Mouse (Mus musculus) CH12.LX (cell line): ENCODE results near the gene Hdac5. TPM values are rescaled to one million over a fixed set of nuclear protein-coding genes. Genes with fewer than 3 reads are reported as not detected.

ENCODE experiments used
- DNase-seq: peaks from one replicate; pipeline ENCODE4 v3.0.0-alpha.2; 2013; ENCODE audit errors: extremely low read depth
- H3K27ac ChIP-seq: 2 replicates; pipeline ENCODE4 v1.5.1; 2012; ENCODE audit warnings: low read depth, mild to moderate bottlenecking, control low read depth, moderate library complexity; ENCODE audit not compliant: insufficient read depth
- H3K27me3 ChIP-seq: replicated peaks from 2 replicates; pipeline ENCODE3; 2012; ENCODE audit warnings: inconsistent platforms
- H3K36me3 ChIP-seq, 2 experiments: replicated peaks in 1 of 2; 2 replicates each; pipeline versions ENCODE3 to v1.6.1; 2012; ENCODE audit warnings: inconsistent platforms in 1 of 2, low read length in 1 of 2, mild to moderate bottlenecking in 1 of 2, mixed read lengths in 1 of 2, moderate library complexity in 1 of 2; ENCODE audit not compliant: control insufficient read depth in 1 of 2, insufficient read depth in 1 of 2
- H3K4me1 ChIP-seq, 2 experiments: 2 replicates each; pipeline ENCODE4 v1.6.1; 2012; ENCODE audit warnings: inconsistent platforms in 1 of 2, moderate library complexity in 1 of 2; ENCODE audit not compliant: insufficient read depth in 2 of 2, control insufficient read depth in 1 of 2
- H3K4me2 ChIP-seq: 2 replicates; pipeline ENCODE4 v1.6.1; 2012; ENCODE audit warnings: low read depth, mild to moderate bottlenecking, control low read depth; ENCODE audit not compliant: poor library complexity, insufficient read depth, severe bottlenecking
- H3K4me3 ChIP-seq, 3 experiments: fragments of 150-350 bp in 1 of 3; sonication (generic) in 1 of 3; replicated peaks in 1 of 3; 2 replicates each; pipeline versions ENCODE3 to v1.5.1; 2011 to 2012; ENCODE audit warnings: low read depth in 2 of 3, low read length in 2 of 3, mild to moderate bottlenecking in 2 of 3, moderate library complexity in 2 of 3, control low read depth in 1 of 3, improper control_type of control experiment in 1 of 3, inconsistent platforms in 1 of 3, mixed read lengths in 1 of 3; ENCODE audit not compliant: poor library complexity in 1 of 3
- H3K79me2 ChIP-seq: replicated peaks from 2 replicates; pipeline ENCODE4 v1.6.1; 2012; ENCODE audit warnings: mild to moderate bottlenecking, moderate library complexity; ENCODE audit not compliant: control insufficient read depth, poor library complexity, insufficient read depth, severe bottlenecking; ENCODE audit errors: extremely low read depth
- H3K9ac ChIP-seq: 2 replicates; pipeline ENCODE4 v1.6.1; 2012; ENCODE audit warnings: low read depth, mild to moderate bottlenecking, control low read depth, moderate library complexity; ENCODE audit not compliant: insufficient read depth
- H3K9me3 ChIP-seq: replicated peaks from 2 replicates; pipeline ENCODE3; 2012; ENCODE audit warnings: low read length, inconsistent platforms, mixed read lengths
- BHLHE40 ChIP-seq: IDR thresholded peaks from 2 replicates; pipeline ENCODE4 v1.6.1; 2011; ENCODE audit warnings: mild to moderate bottlenecking, low read depth, low read length, improper control_type of control experiment
- CHD2 ChIP-seq: IDR thresholded peaks from 2 replicates; pipeline ENCODE4 v1.6.1; 2011; ENCODE audit warnings: low read length, improper control_type of control experiment
- CTCF ChIP-seq, 2 experiments: IDR thresholded peaks in 1 of 2; conservative IDR thresholded peaks in 1 of 2; 2 replicates each; pipeline ENCODE4 v1.5.1; 2011 to 2012; ENCODE audit warnings: low read depth in 2 of 2, low read length in 2 of 2, improper control_type of control experiment in 1 of 2, inconsistent platforms in 1 of 2, mild to moderate bottlenecking in 1 of 2, moderate library complexity in 1 of 2
- ETS1 ChIP-seq: conservative IDR thresholded peaks from 2 replicates; pipeline ENCODE4 v1.6.1; 2012; ENCODE audit warnings: low read depth, mild to moderate bottlenecking, inconsistent platforms, low read length, improper control_type of control experiment, moderate library complexity
- GABPA ChIP-seq: IDR thresholded peaks from 2 replicates; pipeline ENCODE4 v1.6.1; 2012; ENCODE audit warnings: low read depth, low read length, improper control_type of control experiment, inconsistent platforms; ENCODE audit not compliant: insufficient replicate concordance
- IRF4 ChIP-seq: IDR thresholded peaks from 2 replicates; pipeline ENCODE4 v1.6.1; 2014; ENCODE audit warnings: low read depth, mild to moderate bottlenecking, inconsistent platforms, low read length, improper control_type of control experiment
- JUN ChIP-seq: IDR thresholded peaks from 2 replicates; pipeline ENCODE4 v1.6.1; 2011; ENCODE audit warnings: low read depth, mild to moderate bottlenecking, low read length, improper control_type of control experiment, moderate library complexity; ENCODE audit not compliant: insufficient read depth
- KAT2A ChIP-seq: IDR thresholded peaks from 2 replicates; pipeline ENCODE4 v1.6.1; 2012; ENCODE audit warnings: low read length, improper control_type of control experiment, inconsistent platforms; ENCODE audit not compliant: insufficient replicate concordance
- MAFK ChIP-seq: IDR thresholded peaks from 2 replicates; pipeline ENCODE4 v1.6.1; 2011; ENCODE audit warnings: low read length, improper control_type of control experiment; ENCODE audit not compliant: insufficient replicate concordance
- MAX ChIP-seq: IDR thresholded peaks from 2 replicates; pipeline ENCODE4 v1.6.1; 2011; ENCODE audit warnings: low read length, improper control_type of control experiment
- MAZ ChIP-seq: IDR thresholded peaks from 2 replicates; pipeline ENCODE4 v1.6.1; 2012; ENCODE audit warnings: low read depth, mild to moderate bottlenecking, inconsistent platforms, low read length, improper control_type of control experiment, moderate library complexity
- MXI1 ChIP-seq: IDR thresholded peaks from 2 replicates; pipeline ENCODE4 v1.6.1; 2011; ENCODE audit warnings: mild to moderate bottlenecking, low read depth, low read length, improper control_type of control experiment
- MYC ChIP-seq: IDR thresholded peaks from 2 replicates; pipeline ENCODE4 v1.6.1; 2011; ENCODE audit warnings: low read depth, mild to moderate bottlenecking, improper control_type of control experiment, low read length
- NELFE ChIP-seq: IDR thresholded peaks from 2 replicates; pipeline ENCODE4 v1.6.1; 2011; ENCODE audit warnings: low read depth, low read length, improper control_type of control experiment
- NRF1 ChIP-seq: IDR thresholded peaks from 2 replicates; pipeline ENCODE4 v1.6.1; 2014; ENCODE audit warnings: low read depth, mild to moderate bottlenecking, inconsistent platforms, low read length, improper control_type of control experiment, moderate library complexity
- POLR2AphosphoS2 ChIP-seq: IDR thresholded peaks from 2 replicates; pipeline ENCODE4 v1.6.1; 2011; ENCODE audit warnings: low read depth, low read length, improper control_type of control experiment
- RAD21 ChIP-seq: IDR thresholded peaks from 2 replicates; pipeline ENCODE4 v1.6.1; 2011; ENCODE audit warnings: low read depth, mild to moderate bottlenecking, low read length, improper control_type of control experiment, moderate library complexity
- RCOR1 ChIP-seq: conservative IDR thresholded peaks from 2 replicates; pipeline ENCODE4 v1.6.1; 2012; ENCODE audit warnings: low read depth, mild to moderate bottlenecking, inconsistent platforms, low read length, improper control_type of control experiment
- SIN3A ChIP-seq: IDR thresholded peaks from 2 replicates; pipeline ENCODE4 v1.6.1; 2012; ENCODE audit warnings: low read length, improper control_type of control experiment, inconsistent platforms
- SMC3 ChIP-seq: IDR thresholded peaks from 2 replicates; pipeline ENCODE4 v1.6.1; 2011; ENCODE audit warnings: low read depth, low read length, improper control_type of control experiment
- TBP ChIP-seq: conservative IDR thresholded peaks from 2 replicates; pipeline ENCODE4 v1.6.1; 2011; ENCODE audit warnings: low read depth, low read length, improper control_type of control experiment
- TCF12 ChIP-seq: IDR thresholded peaks from 2 replicates; pipeline ENCODE4 v1.6.1; 2014; ENCODE audit warnings: low read depth, mild to moderate bottlenecking, inconsistent platforms, low read length, improper control_type of control experiment
- UBTF ChIP-seq: IDR thresholded peaks from 2 replicates; pipeline ENCODE4 v1.6.1; 2012; ENCODE audit warnings: low read depth, mild to moderate bottlenecking, inconsistent platforms, low read length, improper control_type of control experiment, moderate library complexity
- USF1 ChIP-seq: IDR thresholded peaks from 2 replicates; pipeline ENCODE4 v1.6.1; 2014; ENCODE audit warnings: low read depth, mild to moderate bottlenecking, inconsistent platforms, low read length, improper control_type of control experiment
- USF2 ChIP-seq: conservative IDR thresholded peaks from 2 replicates; pipeline ENCODE4 v1.6.1; 2011; ENCODE audit warnings: low read depth, low read length, improper control_type of control experiment
- ZC3H11A ChIP-seq: IDR thresholded peaks from 2 replicates; pipeline ENCODE4 v1.6.1; 2012; ENCODE audit warnings: low read depth, mild to moderate bottlenecking, inconsistent platforms, low read length, improper control_type of control experiment
- ZMIZ1 ChIP-seq: IDR thresholded peaks from 2 replicates; pipeline ENCODE4 v1.6.1; 2012; ENCODE audit warnings: low read depth, mild to moderate bottlenecking, inconsistent platforms, low read length, improper control_type of control experiment
- ZNF384 ChIP-seq: IDR thresholded peaks from 2 replicates; pipeline ENCODE4 v1.6.1; 2012; ENCODE audit warnings: low read depth, low read length, improper control_type of control experiment, inconsistent platforms
- dilution Hi-C: fragments of 300-500 bp; cut with MboI; formaldehyde crosslinking; loops from 2 replicates; pipeline ENCODE4 v1.14.3; 2020; ENCODE audit warnings: low sequenced_read_pairs; ENCODE audit not compliant: extremely low pct_unique_long_range_greater_than_20kb, extremely low pct_ligation_motif_present
- in situ Hi-C: fragments of 300-500 bp; cut with MboI; formaldehyde crosslinking; loops from 3 replicates; pipeline ENCODE4 v1.14.3; 2019; ENCODE audit warnings: low sequenced_read_pairs, low pct_ligation_motif_present, low pct_unique_long_range_greater_than_20kb, mixed read lengths
- polyA plus RNA-seq: library from polyadenylated mRNA; unstranded; fragments of >175 nt; gene quantifications from 2 replicates; pipeline ENCODE4 v1.2.1, GENCODE M21; 2012; ENCODE audit warnings: low read depth; ENCODE audit not compliant: insufficient read length
- total RNA-seq, 2 experiments: library from RNA; depleted of rRNA; stranded (reverse); fragments of 300-350 nt in 1 of 2; fragments of >200 nt in 1 of 2; gene quantifications; 2 replicates each; pipeline ENCODE4 v1.2.3; 2012 to 2014

Hdac5 gene
- total and polyA plus RNA-seq, 3 experiments, result 24.9 to 49.6 (median 46.4) TPM

DNA sequence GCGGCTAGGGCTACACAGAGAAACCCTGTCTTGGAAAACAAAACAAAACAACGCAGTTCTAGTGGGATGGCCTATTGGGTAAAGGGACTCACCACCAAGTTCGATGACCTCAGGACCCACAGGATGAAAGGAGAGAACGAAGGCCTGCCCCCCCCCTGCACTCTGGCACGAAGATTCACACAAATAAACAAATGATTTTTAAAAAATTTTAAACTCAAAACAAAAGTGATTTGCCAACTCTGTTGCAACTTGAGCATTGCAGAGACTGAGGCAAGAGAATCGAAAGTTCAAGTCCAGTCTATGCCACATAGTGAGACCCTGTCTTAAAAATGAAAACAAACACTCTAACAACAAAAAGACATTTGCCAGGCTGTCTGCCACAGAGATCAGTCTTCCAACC, 10.7 kb upstream of the Hdac5 start:
- H3K27me3 ChIP-seq, result peaks cover 52% of the 10 kb centered on the region
- no peak overlapping the region for H3K27ac ChIP-seq
- no peak for DNase-seq
- peaks cover 8% of the 10 kb centered on the region for H3K9me3 ChIP-seq
- no peak overlapping the region for H3K4me3 ChIP-seq
- TF ChIP-seq ZC3H11A (no peak), ETS1 (no peak), TBP (no peak), BHLHE40 (no peak), MAX (no peak), SIN3A (no peak), USF2 (no peak), MYC (no peak), ZNF384 (no peak), CTCF (conservative IDR thresholded peaks at IDR 0.05 in 1 of 2, IDR thresholded peaks at IDR 0.05 in 1 of 2; ENCODE audit: low read depth in 2 of 2, low read length in 2 of 2) (no peak), CHD2 (no peak), KAT2A (no peak), TCF12 (no peak), RAD21 (no peak), NRF1 (no peak), UBTF (no peak), USF1 (no peak), RCOR1 (no peak)
- H3K36me3 ChIP-seq, result no peaks in the 10 kb centered on the region
- in situ Hi-C loops (no loop called here), dilution Hi-C loops (no loop called here)
- no peaks in the 10 kb centered on the region for H3K79me2 ChIP-seq
- peaks cover 8 to 12% of the 10 kb centered on the region in 2 experiments for H3K4me1 ChIP-seq
- no peak overlapping the region for H3K9ac ChIP-seq
- no peak overlapping the region for H3K4me2 ChIP-seq

- dilution Hi-C loops, result no loop called here
- Histone ChIP-seq H3K4me1 (no peaks in the 10 kb centered on the region), H3K4me2 (no peak overlapping the region)
These were observed 6.1 kb upstream of the Hdac5 start for GRCm38 (mm10) chr11:102236022-102236421.

More at GRCm38 (mm10) chr11:102236022-102236421, 6.1 kb upstream of the Hdac5 start:
- Histone ChIP-seq H3K9ac (no peak overlapping the region), H3K79me2 (no peaks in the 10 kb centered on the region), H3K27ac (no peak overlapping the region), H3K36me3 (no peaks in the 10 kb centered on the region), H3K27me3 (peaks cover 53% of the 10 kb centered on the region), H3K9me3 (no peaks in the 10 kb centered on the region), H3K4me3 (no peak overlapping the region)
- no peak for DNase-seq
- no peak for TF ChIP-seq TBP
- no peak for TF ChIP-seq IRF4
- no peak for TF ChIP-seq GABPA
- no peak for TF ChIP-seq CTCF (conservative IDR thresholded peaks at IDR 0.05 in 1 of 2, IDR thresholded peaks at IDR 0.05 in 1 of 2; ENCODE audit: low read depth in 2 of 2, low read length in 2 of 2)
- TF ChIP-seq ZNF384, result no peak
- no peak for TF ChIP-seq JUN
- TF ChIP-seq NRF1, result no peak
- no peak for TF ChIP-seq MYC
- no peak for TF ChIP-seq MXI1
- no peak for TF ChIP-seq RCOR1
- TF ChIP-seq POLR2AphosphoS2, result no peak
- TF ChIP-seq NELFE, result no peak
- TF ChIP-seq ZMIZ1, result no peak
- no peak for TF ChIP-seq BHLHE40
- no peak for TF ChIP-seq RAD21
- no peak for TF ChIP-seq ZC3H11A
- no peak for TF ChIP-seq MAFK
- TF ChIP-seq SMC3, result no peak
- TF ChIP-seq MAZ, result no peak
- in situ Hi-C loops, result no loop called here
